Mouse (Mus musculus): ENCODE data around the gene Dlgap3. TPM values are rescaled to one million over a fixed set of nuclear protein-coding genes. Genes with fewer than 3 reads are reported as not detected.

The Dlgap3 gene
- polyA plus RNA-seq, 1 experiment from 2014 or later, result 0.70 TPM

DNA sequence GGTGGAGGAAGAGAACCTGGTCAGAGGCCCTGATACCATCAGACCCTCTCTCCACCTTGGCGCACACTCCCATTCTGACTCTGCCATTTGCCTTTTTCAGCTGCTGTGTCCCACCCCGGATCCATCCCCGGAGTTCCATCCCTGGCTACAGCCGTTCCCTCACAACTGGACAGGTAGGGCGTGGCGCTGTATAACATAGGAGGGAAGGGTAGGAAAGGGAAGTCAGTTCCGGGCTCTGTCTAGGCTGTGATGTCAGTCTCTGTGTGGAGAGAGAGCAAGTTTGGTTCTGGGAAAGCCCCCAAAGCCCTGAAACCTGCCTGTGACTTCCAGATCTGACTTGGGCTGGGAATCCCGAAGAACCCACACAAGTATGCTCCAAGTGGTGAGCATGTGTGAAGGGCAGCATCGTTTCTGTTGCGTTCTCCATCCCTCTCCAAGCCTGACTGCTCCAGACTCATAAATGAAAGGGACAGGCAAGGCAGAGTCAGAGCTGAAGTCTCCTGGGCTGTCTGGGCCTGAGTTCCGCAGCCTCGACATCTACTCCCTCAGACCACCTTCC lies 31.2 kb downstream of the Dlgap3 start:
- H3K27me3 ChIP-seq, result 0 out of 2 replicates have a peak, but pooled peaks cover 8% of the 10 kb centered on the region
- H3K4me3 ChIP-seq (replicated peaks), result no peak overlapping the region
- no peaks in the 10 kb centered on the region for H3K9me3 ChIP-seq (replicated peaks)
- ATAC-seq (replicated peaks; ENCODE audit: low FRiP score), result no peak
- peaks cover 9% of the 10 kb centered on the region for H3K4me1 ChIP-seq
- no peak overlapping the region for H3K4me2 ChIP-seq
- H3K27ac ChIP-seq, result no peak overlapping the region
- no peak overlapping the region for H3K9ac ChIP-seq
- no peaks in the 10 kb centered on the region for H3K36me3 ChIP-seq
- 84% methylated on average over 12 of the region's 12 CpGs for WGBS

DNA sequence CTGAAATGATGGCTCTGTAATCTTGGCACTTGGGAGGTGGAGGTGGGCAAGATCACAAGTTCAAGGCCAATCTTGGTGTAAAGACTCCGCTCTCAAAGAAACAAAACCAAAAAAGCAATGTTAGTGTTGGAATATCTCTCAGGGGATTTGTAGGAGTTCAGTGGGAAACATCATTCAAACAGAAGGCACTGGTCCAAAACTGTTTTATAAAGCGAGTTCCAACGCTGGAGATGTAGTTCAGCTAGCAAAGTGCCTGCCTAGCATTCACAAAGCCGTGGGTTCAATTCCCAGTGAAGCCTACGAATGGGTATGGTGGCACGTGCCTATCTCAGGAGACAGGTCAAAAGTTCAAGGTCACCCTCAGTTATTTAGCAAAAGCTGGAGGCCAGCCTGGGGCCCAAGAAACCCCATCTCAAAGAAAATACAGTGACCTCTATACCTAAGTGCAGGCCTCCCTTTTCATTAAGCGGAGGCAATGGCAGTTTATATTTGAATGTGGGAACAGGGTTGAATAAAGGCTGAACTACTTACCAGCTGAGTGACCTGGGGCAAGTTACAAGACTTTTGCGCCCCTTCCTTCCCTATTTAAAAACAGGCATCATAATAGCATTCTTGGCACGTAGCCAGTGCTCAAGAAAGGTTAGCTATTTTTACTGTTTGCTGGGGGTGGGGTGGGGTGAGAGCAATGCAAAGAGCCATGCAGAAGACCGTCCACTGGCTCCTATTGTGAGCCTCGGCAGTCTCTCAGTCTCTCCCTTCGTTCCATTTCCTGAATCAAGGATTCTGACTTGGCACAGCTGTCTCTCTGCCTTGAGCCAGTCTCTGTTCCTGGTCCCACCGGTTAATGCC lies 32.0 kb downstream of the Dlgap3 start:
- Histone ChIP-seq H3K4me3 (replicated peaks) (no peak overlapping the region), H3K27me3 (0 out of 2 replicates have a peak, but pooled peaks cover 8% of the 10 kb centered on the region), H3K4me2 (no peak overlapping the region), H3K9ac (no peak overlapping the region), H3K9me3 (replicated peaks) (no peaks in the 10 kb centered on the region), H3K4me1 (peaks cover 9% of the 10 kb centered on the region), H3K36me3 (no peaks in the 10 kb centered on the region), H3K27ac (no peak overlapping the region)
- ATAC-seq (replicated peaks; ENCODE audit: low FRiP score), result no peak
- WGBS, result 61% methylated on average over 13 of the region's 13 CpGs

DNA sequence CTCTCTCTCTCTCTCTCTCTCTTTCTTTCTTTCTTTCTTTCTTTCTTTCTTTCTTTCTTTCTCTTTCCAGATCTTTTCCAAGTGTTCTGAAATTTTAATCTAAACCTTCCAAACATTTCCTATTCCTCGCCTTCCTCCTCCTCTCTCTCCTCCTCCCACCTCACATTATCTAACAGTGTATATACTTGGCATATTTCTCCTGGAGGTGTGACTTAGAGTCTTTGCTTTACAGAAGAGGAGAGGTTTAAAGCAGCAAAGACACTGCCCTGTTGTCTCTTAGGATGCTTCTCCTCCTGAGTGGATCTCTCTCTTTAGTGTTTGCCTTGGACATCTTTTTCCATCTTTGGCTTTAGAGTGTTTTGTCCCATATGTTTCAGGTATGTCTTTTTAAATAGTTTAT lies 34.1 kb downstream of the Dlgap3 start:
- H3K36me3 ChIP-seq, result no peaks in the 10 kb centered on the region
- no peaks in the 10 kb centered on the region for H3K9me3 ChIP-seq (replicated peaks)
- no peak overlapping the region for H3K4me2 ChIP-seq
- 88% methylated on average over 1 of the region's 1 CpGs for WGBS
- H3K4me1 ChIP-seq, result peaks cover 9% of the 10 kb centered on the region
- H3K9ac ChIP-seq, result no peak overlapping the region
- ATAC-seq (replicated peaks; ENCODE audit: low FRiP score), result no peak
- H3K27ac ChIP-seq, result no peak overlapping the region
- H3K27me3 ChIP-seq, result 0 out of 2 replicates have a peak, but pooled peaks cover 5% of the 10 kb centered on the region
- H3K4me3 ChIP-seq (replicated peaks), result no peak overlapping the region

- no peaks in the 10 kb centered on the region for H3K9me3 ChIP-seq (replicated peaks)
- peaks cover 32% of the 10 kb centered on the region for H3K27me3 ChIP-seq
- H3K4me2 ChIP-seq, result no peak overlapping the region
- H3K9ac ChIP-seq, result no peak overlapping the region
- ATAC-seq (replicated peaks; ENCODE audit: low FRiP score), result no peak
- H3K4me1 ChIP-seq, result peaks cover 4% of the 10 kb centered on the region; the same call in 1 of the 2 replicates
- no peak overlapping the region for H3K27ac ChIP-seq
- WGBS, result 68% methylated on average over 9 of the region's 9 CpGs
- no peaks in the 10 kb centered on the region for H3K36me3 ChIP-seq
- no peak overlapping the region for H3K4me3 ChIP-seq (replicated peaks)
Observed at GRCm38 (mm10) chr4:127211318-127211717, 42.3 kb downstream of the Dlgap3 start.

- Histone ChIP-seq H3K36me3 (no peaks in the 10 kb centered on the region), H3K9ac (no peak overlapping the region), H3K9me3 (replicated peaks) (no peaks in the 10 kb centered on the region), H3K4me3 (replicated peaks) (no peak overlapping the region), H3K4me2 (peak overlapping the region; percentile 38), H3K4me1 (peaks cover 4% of the 10 kb centered on the region; the same call in 1 of the 2 replicates), H3K27me3 (peaks cover 48% of the 10 kb centered on the region), H3K27ac (no peak overlapping the region)
- no peak for ATAC-seq (replicated peaks; ENCODE audit: low FRiP score)
- 10% methylated on average over 26 of the region's 28 CpGs for WGBS
Observed at GRCm38 (mm10) chr4:127214510-127214909, 45.5 kb downstream of the Dlgap3 start.

GRCm38 (mm10) chr4:127215103-127215502 lies 46.1 kb downstream of the Dlgap3 start:
- WGBS, result 47% methylated on average over 11 of the region's 11 CpGs
- Histone ChIP-seq H3K27ac (no peak overlapping the region), H3K9ac (no peak overlapping the region), H3K9me3 (replicated peaks) (no peaks in the 10 kb centered on the region), H3K27me3 (peaks cover 48% of the 10 kb centered on the region), H3K4me1 (peaks cover 4% of the 10 kb centered on the region; the same call in 1 of the 2 replicates), H3K36me3 (no peaks in the 10 kb centered on the region), H3K4me2 (no peak overlapping the region), H3K4me3 (replicated peaks) (no peak overlapping the region)
- no peak for ATAC-seq (replicated peaks; ENCODE audit: low FRiP score)

DNA sequence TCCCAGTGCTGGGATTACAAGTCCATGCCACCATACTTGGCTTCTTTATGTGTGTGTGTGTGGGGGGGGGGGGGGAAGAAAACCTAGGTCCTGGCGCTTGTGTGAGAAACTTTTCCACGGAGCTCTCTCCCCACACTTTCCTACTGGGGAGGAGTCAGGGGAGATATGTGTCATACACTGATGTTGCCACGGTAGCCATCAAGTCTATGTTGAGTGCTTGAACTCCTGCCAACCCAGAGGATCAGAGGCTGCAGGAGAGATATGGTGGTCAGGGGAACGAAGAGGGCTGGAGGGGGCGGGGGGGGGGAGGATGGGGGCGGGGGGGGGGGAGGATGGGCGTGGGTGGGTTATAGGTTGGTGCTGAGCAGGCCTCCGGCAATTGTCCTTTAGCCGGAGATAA lies 46.8 kb downstream of the Dlgap3 start:
- Histone ChIP-seq H3K27me3 (peaks cover 50% of the 10 kb centered on the region), H3K9ac (no peak overlapping the region), H3K4me1 (peaks cover 4% of the 10 kb centered on the region; the same call in 1 of the 2 replicates), H3K9me3 (replicated peaks) (no peaks in the 10 kb centered on the region), H3K27ac (no peak overlapping the region), H3K4me3 (replicated peaks) (no peak overlapping the region), H3K4me2 (no peak overlapping the region), H3K36me3 (no peaks in the 10 kb centered on the region)
- 63% methylated on average over 6 of the region's 9 CpGs for WGBS
- ATAC-seq (replicated peaks; ENCODE audit: low FRiP score), result no peak

- WGBS, result 68% methylated on average over 4 of the region's 4 CpGs
- H3K36me3 ChIP-seq, result no peaks in the 10 kb centered on the region
- H3K4me1 ChIP-seq, result peaks cover 4% of the 10 kb centered on the region; the same call in 1 of the 2 replicates
- no peak overlapping the region for H3K4me3 ChIP-seq (replicated peaks)
- peaks cover 50% of the 10 kb centered on the region for H3K27me3 ChIP-seq
- no peak overlapping the region for H3K9ac ChIP-seq
- ATAC-seq (replicated peaks; ENCODE audit: low FRiP score), result no peak
- no peaks in the 10 kb centered on the region for H3K9me3 ChIP-seq (replicated peaks)
- H3K4me2 ChIP-seq, result no peak overlapping the region
- H3K27ac ChIP-seq, result no peak overlapping the region
Observed at GRCm38 (mm10) chr4:127216251-127216651, 47.2 kb downstream of the Dlgap3 start.

- Histone ChIP-seq H3K27me3 (peaks cover 53% of the 10 kb centered on the region), H3K9me3 (replicated peaks) (no peaks in the 10 kb centered on the region), H3K4me3 (replicated peaks) (no peak overlapping the region), H3K4me1 (peaks cover 4% of the 10 kb centered on the region; the same call in 1 of the 2 replicates), H3K27ac (no peak overlapping the region), H3K4me2 (no peak overlapping the region), H3K36me3 (no peaks in the 10 kb centered on the region), H3K9ac (no peak overlapping the region)
- no peak for ATAC-seq (replicated peaks; ENCODE audit: low FRiP score)
- 46% methylated on average over 11 of the region's 11 CpGs for WGBS
Observed at GRCm38 (mm10) chr4:127217048-127217447, 48.0 kb downstream of the Dlgap3 start.

- Histone ChIP-seq H3K9ac (no peak overlapping the region), H3K4me3 (replicated peaks) (no peak overlapping the region), H3K4me2 (no peak overlapping the region), H3K9me3 (replicated peaks) (no peaks in the 10 kb centered on the region), H3K4me1 (peaks cover 6% of the 10 kb centered on the region), H3K27ac (no peak overlapping the region), H3K36me3 (no peaks in the 10 kb centered on the region), H3K27me3 (peaks cover 64% of the 10 kb centered on the region)
- ATAC-seq (replicated peaks; ENCODE audit: low FRiP score), result no peak
- WGBS, result 31% methylated on average over 10 of the region's 10 CpGs
Observed at GRCm38 (mm10) chr4:127223291-127223690, 54.3 kb downstream of the Dlgap3 start.

GRCm38 (mm10) chr4:127223755-127224154 lies 54.8 kb downstream of the Dlgap3 start:
- Histone ChIP-seq H3K27me3 (peaks cover 67% of the 10 kb centered on the region), H3K4me2 (no peak overlapping the region), H3K36me3 (no peaks in the 10 kb centered on the region), H3K4me3 (replicated peaks) (no peak overlapping the region), H3K27ac (no peak overlapping the region), H3K9me3 (replicated peaks) (no peaks in the 10 kb centered on the region), H3K9ac (no peak overlapping the region), H3K4me1 (peaks cover 6% of the 10 kb centered on the region)
- 56% methylated on average over 4 of the region's 4 CpGs for WGBS
- ATAC-seq (replicated peaks; ENCODE audit: low FRiP score), result no peak

- peaks cover 68% of the 10 kb centered on the region for H3K27me3 ChIP-seq
- WGBS, result 13% methylated on average over 19 of the region's 19 CpGs
Observed at GRCm38 (mm10) chr4:127224444-127225100, 55.6 kb downstream of the Dlgap3 start.

More at GRCm38 (mm10) chr4:127224444-127225100, 55.6 kb downstream of the Dlgap3 start:
- ATAC-seq (replicated peaks; ENCODE audit: low FRiP score), result no peak
- Histone ChIP-seq H3K4me1 (peaks cover 6% of the 10 kb centered on the region), H3K9ac (no peak overlapping the region), H3K9me3 (replicated peaks) (no peaks in the 10 kb centered on the region), H3K36me3 (no peaks in the 10 kb centered on the region), H3K4me3 (replicated peaks) (no peak overlapping the region), H3K27ac (no peak overlapping the region), H3K4me2 (0 out of 2 replicates have a peak overlapping the region, but pooled peaks have one; percentile 16)

All from kidney, embryonic 15.5 days (tissue).